Mouse (Mus musculus): Measurements from ENCODE around the gene Rspo1.

- TF ChIP-seq CTCF (IDR thresholded peaks at IDR 0.05; ENCODE audit: low read depth, low read length), result no peak
- TF ChIP-seq POLR2A (IDR thresholded peaks at IDR 0.05; ENCODE audit: borderline replicate concordance, low read depth, low read length), result no peak
These were observed 32.7 kb upstream of the Rspo1 start for GRCm38 (mm10) chr4:124953546-124953945.

Measured in bone marrow macrophage, adult 2 months (primary cell).